Mouse (Mus musculus) intestine, postnatal 0 days (tissue): ENCODE data around the gene Wdr34. TPM values are rescaled to one million over a fixed set of nuclear protein-coding genes. Genes with fewer than 3 reads are reported as not detected.

Experiments used
- ATAC-seq: fragments of 200-750 bp; cut with Nextera tagmentation; 2 replicates; pipeline ENCODE4 v1.8.0; 2017; ENCODE audit warnings: mild to moderate bottlenecking, moderate TSS enrichment, moderate library complexity
- H3K27ac ChIP-seq: fragments of 300-500 bp; sonication (generic); 2 replicates; pipeline ENCODE4 v1.5.1; 2014; ENCODE audit warnings: mild to moderate bottlenecking, low read depth, low read length, moderate library complexity
- H3K27me3 ChIP-seq: fragments of 300-500 bp; sonication (generic); replicated peaks from 2 replicates; pipeline ENCODE4 v1.6.1; 2014; ENCODE audit warnings: low read length, mixed read lengths; ENCODE audit not compliant: control insufficient read depth, insufficient read depth
- H3K36me3 ChIP-seq: fragments of 300-500 bp; sonication (generic); 2 replicates; pipeline ENCODE4 v1.6.1; 2014; ENCODE audit warnings: mild to moderate bottlenecking, moderate library complexity; ENCODE audit not compliant: control insufficient read depth, insufficient read depth
- H3K4me1 ChIP-seq: fragments of 300-500 bp; sonication (generic); replicated peaks from 2 replicates; pipeline ENCODE4 v1.6.1; 2014; ENCODE audit warnings: antibody characterized with exemption, low read length, mixed read lengths; ENCODE audit not compliant: control insufficient read depth, insufficient read depth
- H3K4me2 ChIP-seq: fragments of 300-500 bp; sonication (generic); replicated peaks from 2 replicates; pipeline ENCODE4 v1.6.1; 2014; ENCODE audit warnings: low read depth, mild to moderate bottlenecking, moderate library complexity
- H3K4me3 ChIP-seq: fragments of 300-500 bp; sonication (generic); 2 replicates; pipeline ENCODE4 v1.5.1; 2014; ENCODE audit warnings: low read depth, low read length
- H3K9ac ChIP-seq: fragments of 300-500 bp; sonication (generic); 2 replicates; pipeline ENCODE4 v1.6.1; 2014; ENCODE audit warnings: mild to moderate bottlenecking, low read depth, low read length
- H3K9me3 ChIP-seq: fragments of 300-500 bp; sonication (generic); 2 replicates; pipeline ENCODE4 v1.6.1; 2016; ENCODE audit warnings: mixed run types; ENCODE audit not compliant: control insufficient read depth
- CTCF ChIP-seq: sonication (generic); IDR thresholded peaks from 2 replicates; pipeline ENCODE4 v1.5.1; 2016; ENCODE audit warnings: low read depth, mild to moderate bottlenecking, control low read depth, antibody characterized with exemption, moderate library complexity
- WGBS: fragments of 180-500 bp; shearing (Covaris S2); extraction: QIAGEN DNeasy Blood & Tissue Kit; methylation state at CpG from one replicate; pipeline ENCODE4 v1.1.7; 2014; 5-methylcytosine and 5-hydroxymethylcytosine counted together
- polyA plus RNA-seq: library from polyadenylated mRNA; unstranded; fragments of >200 nt; fragmentation: Nextera tagmentation; extraction: Ambion mirVana; gene quantifications from 2 replicates; pipeline ENCODE4 v1.2.1, GENCODE M21; 2015

Wdr34 gene
- polyA plus RNA-seq, 1 experiment from 2014 or later, result 5.9 TPM

DNA sequence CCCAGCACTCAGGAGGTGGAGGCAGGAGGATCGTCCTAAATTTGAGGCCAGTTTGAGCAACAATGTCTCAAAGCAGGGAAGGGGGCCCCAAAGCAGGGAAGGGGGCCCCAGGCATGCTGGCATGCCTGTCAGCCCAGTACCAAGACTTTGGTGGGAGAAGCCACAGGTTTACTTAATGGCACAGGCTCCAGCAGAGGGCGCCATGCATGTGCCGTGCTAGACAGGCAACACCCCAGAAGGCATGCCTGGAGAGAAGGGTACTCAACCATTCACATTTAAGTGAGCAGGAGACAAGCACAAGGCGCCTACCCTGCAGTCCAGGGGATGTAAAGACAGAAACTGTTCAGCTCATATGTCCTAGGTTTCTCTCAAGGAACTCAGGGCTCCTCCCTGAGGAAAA, 6.2 kb downstream of the Wdr34 start:
- no peaks in the 10 kb centered on the region for H3K4me1 ChIP-seq
- WGBS, result 6% methylated on average over 4 of the region's 4 CpGs
- no peak overlapping the region for H3K27ac ChIP-seq
- no peaks in the 10 kb centered on the region for H3K27me3 ChIP-seq
- no peaks in the 10 kb centered on the region for H3K9me3 ChIP-seq
- H3K4me3 ChIP-seq, result no peak overlapping the region
- H3K4me2 ChIP-seq, result no peak overlapping the region
- ATAC-seq, result peak; percentile 34; the same call in 1 of the 2 replicates
- no peak overlapping the region for H3K9ac ChIP-seq
- H3K36me3 ChIP-seq, result no peaks in the 10 kb centered on the region
- peak; percentile 92 for TF ChIP-seq CTCF

- Histone ChIP-seq H3K27me3 (no peaks in the 10 kb centered on the region), H3K4me2 (no peak overlapping the region), H3K36me3 (no peaks in the 10 kb centered on the region), H3K4me1 (no peaks in the 10 kb centered on the region), H3K27ac (no peak overlapping the region), H3K9ac (no peak overlapping the region), H3K9me3 (no peaks in the 10 kb centered on the region), H3K4me3 (no peak overlapping the region)
- no peak for ATAC-seq
- no peak for TF ChIP-seq CTCF
These were observed 9.0 kb downstream of the Wdr34 start for GRCm38 (mm10) chr2:30039687-30040086.

DNA sequence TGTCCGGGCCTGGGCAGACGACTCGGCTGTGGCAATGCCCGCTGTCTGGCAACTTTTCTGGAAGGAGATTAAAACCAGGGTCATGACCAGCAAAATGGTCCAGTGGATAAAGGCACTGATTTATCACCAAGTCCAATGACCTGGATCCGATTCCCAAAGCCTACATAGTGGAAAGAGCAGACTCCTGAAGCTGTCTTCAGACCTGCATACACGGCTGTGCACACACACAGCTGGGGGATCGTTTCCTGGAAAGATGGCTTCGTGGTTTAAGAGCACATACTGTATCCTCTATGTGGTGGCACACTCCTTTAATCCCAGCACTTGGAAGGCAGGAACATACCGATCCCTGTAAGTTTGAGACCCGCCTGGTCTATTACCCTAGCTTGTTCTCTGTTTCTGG, 10.3 kb downstream of the Wdr34 start:
- WGBS, result 96% methylated on average over 10 of the region's 10 CpGs
- no peak for TF ChIP-seq CTCF
- no peak for ATAC-seq

GRCm38 (mm10) chr2:30037762-30038161, 10.9 kb downstream of the Wdr34 start:
- Histone ChIP-seq H3K4me3 (no peak overlapping the region), H3K9me3 (no peaks in the 10 kb centered on the region), H3K4me1 (no peaks in the 10 kb centered on the region), H3K27me3 (no peaks in the 10 kb centered on the region), H3K4me2 (no peak overlapping the region), H3K27ac (no peak overlapping the region), H3K9ac (no peak overlapping the region), H3K36me3 (peaks cover 5% of the 10 kb centered on the region; the same call in 1 of the 2 replicates)
- no peak for ATAC-seq
- WGBS, result 83% methylated on average over 2 of the region's 2 CpGs
- no peak for TF ChIP-seq CTCF

More for the DNA sequence above, 10.3 kb downstream of the Wdr34 start:
- no peak overlapping the region for H3K27ac ChIP-seq
- H3K9me3 ChIP-seq, result no peaks in the 10 kb centered on the region
- no peaks in the 10 kb centered on the region for H3K4me1 ChIP-seq
- H3K4me2 ChIP-seq, result no peak overlapping the region
- no peaks in the 10 kb centered on the region for H3K36me3 ChIP-seq
- no peaks in the 10 kb centered on the region for H3K27me3 ChIP-seq
- H3K4me3 ChIP-seq, result no peak overlapping the region
- no peak overlapping the region for H3K9ac ChIP-seq

GRCm38 (mm10) chr2:30032957-30033356, 15.7 kb downstream of the Wdr34 start:
- H3K27me3 ChIP-seq, result no peaks in the 10 kb centered on the region
- peaks cover 53% of the 10 kb centered on the region for H3K36me3 ChIP-seq
- H3K27ac ChIP-seq, result no peak overlapping the region
- H3K9me3 ChIP-seq, result no peaks in the 10 kb centered on the region
- no peak for ATAC-seq
- 77% methylated on average over 6 of the region's 6 CpGs for WGBS
- no peaks in the 10 kb centered on the region for H3K4me1 ChIP-seq
- TF ChIP-seq CTCF, result no peak
- H3K4me2 ChIP-seq, result no peak overlapping the region
- no peak overlapping the region for H3K9ac ChIP-seq
- no peak overlapping the region for H3K4me3 ChIP-seq

DNA sequence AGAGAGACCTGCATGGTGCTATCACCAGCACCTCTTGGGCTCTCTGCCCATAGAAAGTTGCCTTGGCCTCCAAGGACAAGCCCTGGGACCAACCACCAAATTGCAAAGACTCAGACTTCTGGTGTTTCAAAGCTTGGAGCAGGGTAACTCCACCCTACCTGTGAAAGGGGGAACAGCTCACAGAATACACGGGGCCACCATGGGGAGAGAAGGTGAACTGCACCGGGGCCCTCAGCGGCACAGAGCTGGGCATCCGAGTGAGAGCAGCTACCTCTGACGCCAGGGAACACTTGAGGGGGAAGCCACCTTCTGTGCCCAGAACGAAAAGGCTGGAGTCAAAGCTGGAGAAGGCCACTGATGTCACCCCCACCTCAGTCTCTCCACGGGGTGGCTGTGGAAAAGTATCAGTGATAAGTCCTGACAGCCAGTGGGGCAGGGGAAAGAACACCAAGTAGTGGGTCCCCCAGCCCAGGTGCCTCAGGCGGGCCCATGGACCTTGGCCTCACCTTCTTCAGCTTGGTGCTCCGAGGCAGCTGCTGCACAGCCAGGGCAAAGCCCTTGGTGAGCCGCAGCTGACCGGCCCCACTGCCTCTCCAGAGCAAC, 16.3 kb downstream of the Wdr34 start:
- no peak overlapping the region for H3K9ac ChIP-seq
- 60% methylated on average over 11 of the region's 11 CpGs for WGBS
- H3K4me3 ChIP-seq, result no peak overlapping the region
- H3K27me3 ChIP-seq, result no peaks in the 10 kb centered on the region
- H3K4me1 ChIP-seq, result no peaks in the 10 kb centered on the region
- H3K9me3 ChIP-seq, result no peaks in the 10 kb centered on the region
- H3K36me3 ChIP-seq, result peaks cover 59% of the 10 kb centered on the region
- H3K27ac ChIP-seq, result no peak overlapping the region
- ATAC-seq, result peak; percentile 15; the same call in 1 of the 2 replicates
- peak; percentile 50 for TF ChIP-seq CTCF
- H3K4me2 ChIP-seq, result no peak overlapping the region

- H3K36me3 ChIP-seq, result peaks cover 97% of the 10 kb centered on the region
- 92% methylated on average over 5 of the region's 5 CpGs for WGBS
- H3K27me3 ChIP-seq, result no peaks in the 10 kb centered on the region
- TF ChIP-seq CTCF, result no peak
- H3K9ac ChIP-seq, result no peak overlapping the region
- ATAC-seq, result no peak
- H3K4me1 ChIP-seq, result no peaks in the 10 kb centered on the region
- no peak overlapping the region for H3K4me2 ChIP-seq
- H3K4me3 ChIP-seq, result no peak overlapping the region
- H3K27ac ChIP-seq, result no peak overlapping the region
- H3K9me3 ChIP-seq, result no peaks in the 10 kb centered on the region
These were observed 21.7 kb downstream of the Wdr34 start for GRCm38 (mm10) chr2:30026997-30027396.
